Mouse (Mus musculus) lung, adult 18-20 months (tissue): ENCODE data around the gene Med16.

Experiments used
- DNase-seq, 2 experiments: peaks; one replicate each; pipeline ENCODE4 v3.0.0; 2022; ENCODE audit warnings: mixed read lengths in 2 of 2

Med16 gene

DNA sequence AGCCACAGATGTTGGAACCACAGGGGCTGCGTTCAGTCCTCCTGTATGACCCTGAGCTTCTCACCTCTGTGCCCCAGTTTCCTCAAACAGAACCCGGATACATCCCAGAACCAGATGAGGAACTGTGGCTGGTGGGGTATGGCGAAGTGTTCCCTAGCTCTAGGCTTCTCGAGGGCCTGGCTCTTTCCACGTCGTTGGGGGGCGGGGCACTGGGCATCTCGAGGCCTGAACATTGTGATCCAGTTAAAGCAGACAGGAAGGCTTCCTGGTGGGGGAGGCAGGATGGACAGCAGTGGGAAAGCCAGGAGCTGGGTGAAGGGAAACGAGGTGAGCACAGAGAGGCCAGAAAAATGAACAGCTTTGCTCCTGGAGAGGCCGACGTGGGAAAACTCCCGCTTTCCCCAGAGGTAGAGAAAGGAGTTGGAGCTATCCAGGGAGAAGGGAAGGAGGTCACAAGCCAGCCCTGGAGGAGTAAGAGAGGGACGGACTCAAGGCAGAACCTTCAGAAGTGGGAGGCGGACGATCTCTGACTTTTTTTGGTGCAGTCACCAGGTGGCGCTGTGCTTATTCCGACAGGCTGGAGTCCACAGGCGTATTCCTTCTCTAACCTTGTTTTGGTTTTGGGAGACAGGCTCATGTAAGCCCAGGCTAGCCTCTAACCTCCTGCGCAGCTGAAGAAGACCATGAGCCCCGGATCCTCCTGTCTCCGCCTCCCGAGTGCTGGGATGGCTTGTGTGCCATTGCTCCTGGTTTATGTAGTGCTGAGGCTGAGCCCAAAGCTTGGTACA is 25.2 kb downstream of the Med16 start:
- DNase-seq: peak; percentile 80 to 84

DNA sequence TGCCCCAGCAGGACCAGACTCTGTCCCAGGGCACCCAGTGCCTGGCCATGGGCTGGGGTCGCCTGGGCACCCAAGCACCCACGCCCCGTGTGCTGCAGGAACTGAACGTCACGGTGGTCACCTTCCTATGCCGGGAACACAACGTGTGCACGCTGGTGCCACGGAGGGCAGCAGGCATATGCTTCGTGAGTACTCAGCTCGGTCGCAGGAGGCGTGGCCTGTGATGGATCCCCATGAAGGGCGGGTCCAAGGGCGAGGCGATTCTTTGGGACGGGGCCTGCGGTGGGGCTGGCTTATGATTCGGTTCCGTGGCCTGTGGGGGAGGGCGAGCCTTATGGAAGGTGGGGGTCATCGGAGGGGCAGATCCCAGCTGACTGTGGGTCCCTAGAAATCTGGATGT is 26.7 kb downstream of the Med16 start:
- no peak for DNase-seq

- no peak for DNase-seq
These were observed 28.0 kb downstream of the Med16 start for GRCm38 (mm10) chr10:79880721-79881120.

GRCm38 (mm10) chr10:79879527-79879926 is 29.2 kb downstream of the Med16 start:
- DNase-seq: no peak

GRCm38 (mm10) chr10:79877757-79878156 is 31.0 kb downstream of the Med16 start:
- DNase-seq: peak; percentile 72 to 74

DNA sequence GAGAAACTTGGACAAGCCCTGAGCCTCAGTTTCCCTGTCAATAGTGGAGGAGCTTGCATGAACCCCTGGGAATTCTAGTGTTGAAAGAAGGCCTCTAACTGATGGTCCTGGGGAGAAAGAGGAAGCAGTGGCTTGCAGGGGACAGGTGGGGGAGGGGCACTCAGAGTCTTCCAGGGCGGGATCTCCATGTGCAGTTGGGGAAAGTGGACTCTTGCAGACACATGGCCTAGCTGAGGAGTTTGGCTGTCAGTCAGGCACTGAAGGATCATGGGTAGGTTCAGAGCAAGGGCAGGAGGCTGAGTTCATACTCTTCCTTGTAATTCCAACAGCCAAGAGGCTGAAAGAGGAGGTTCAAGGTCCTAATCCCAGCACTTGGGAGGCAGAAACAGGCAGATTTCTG is 31.5 kb downstream of the Med16 start:
- DNase-seq: no peak

GRCm38 (mm10) chr10:79874290-79874862 is 34.3 kb downstream of the Med16 start, which contains the start of the genes Prtn3 and Plppr3:
Gene Prtn3, plus strand, starts transcription at chr10:79874476.
Gene Plppr3, minus strand, starts transcription at chr10:79874634.
- DNase-seq: no peak

DNA sequence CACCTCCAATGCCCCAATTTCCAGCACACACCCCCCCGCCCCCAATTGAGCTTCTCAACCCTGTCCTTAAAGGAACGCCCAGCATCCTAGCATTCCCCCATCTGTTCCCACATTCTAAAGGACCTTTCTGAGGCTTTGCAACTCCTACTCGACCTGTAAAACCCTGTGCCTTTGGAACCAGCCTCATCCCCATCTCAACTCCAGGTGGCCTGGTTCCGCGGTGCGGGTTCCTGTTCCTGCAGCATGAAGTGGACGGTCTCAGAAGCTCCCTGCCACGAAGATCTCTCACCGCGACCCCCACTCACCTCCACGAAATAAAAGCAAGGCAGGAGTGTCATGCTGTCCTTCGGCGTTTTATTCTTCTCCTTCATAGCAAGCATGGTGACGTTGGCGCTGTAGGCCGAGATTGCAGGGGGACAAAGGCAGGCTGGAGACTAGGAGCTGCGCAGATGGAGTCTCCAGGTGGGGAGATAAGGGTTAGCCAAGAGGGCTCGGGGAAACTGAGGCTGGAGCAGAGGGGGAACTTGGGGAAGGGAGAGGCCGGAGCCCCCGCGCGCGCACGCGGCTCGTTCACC is 34.9 kb downstream of the Med16 start:
- no peak for DNase-seq

GRCm38 (mm10) chr10:79873313-79873712 is 35.4 kb downstream of the Med16 start:
- no peak for DNase-seq

DNA sequence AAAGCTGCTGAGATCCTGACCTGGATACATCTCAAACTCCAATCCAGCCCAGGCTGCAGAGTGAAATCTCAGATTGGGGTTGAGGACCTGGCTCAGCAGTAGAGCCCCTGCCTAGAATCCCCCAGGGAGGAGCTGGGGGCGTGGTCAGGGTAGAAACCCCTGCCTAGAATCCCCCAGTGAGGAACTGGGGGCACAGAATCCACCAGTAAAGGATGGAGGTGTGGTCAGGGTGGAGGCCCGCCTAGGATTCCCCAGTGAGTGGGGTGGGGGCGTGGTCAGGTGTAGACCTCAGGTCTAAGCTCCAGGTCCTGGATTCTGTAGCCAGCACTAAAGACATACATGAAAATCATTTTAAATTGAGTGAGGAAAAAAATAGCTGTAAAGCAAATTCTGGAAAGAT is 35.9 kb downstream of the Med16 start:
- DNase-seq: no peak

DNA sequence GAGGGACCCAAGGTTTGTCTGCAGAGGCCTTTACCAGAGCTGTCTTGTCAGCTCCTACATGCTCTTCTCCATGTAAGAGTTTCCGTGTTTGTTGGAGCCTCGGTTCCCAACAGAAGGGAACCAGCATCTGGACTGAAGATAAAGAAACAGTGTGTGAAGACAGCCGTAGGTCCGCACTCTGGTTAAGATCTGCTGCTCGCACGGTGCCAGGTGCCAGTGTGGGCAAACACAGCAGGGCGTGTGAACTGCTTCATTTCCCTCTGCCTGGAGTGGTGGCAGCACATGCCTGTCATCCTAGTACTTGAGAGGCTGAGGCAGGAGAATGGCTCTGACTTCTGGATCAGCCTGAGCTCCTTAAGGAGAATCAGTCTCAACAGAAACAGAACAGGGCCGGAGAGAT is 36.9 kb downstream of the Med16 start:
- DNase-seq: no peak

DNA sequence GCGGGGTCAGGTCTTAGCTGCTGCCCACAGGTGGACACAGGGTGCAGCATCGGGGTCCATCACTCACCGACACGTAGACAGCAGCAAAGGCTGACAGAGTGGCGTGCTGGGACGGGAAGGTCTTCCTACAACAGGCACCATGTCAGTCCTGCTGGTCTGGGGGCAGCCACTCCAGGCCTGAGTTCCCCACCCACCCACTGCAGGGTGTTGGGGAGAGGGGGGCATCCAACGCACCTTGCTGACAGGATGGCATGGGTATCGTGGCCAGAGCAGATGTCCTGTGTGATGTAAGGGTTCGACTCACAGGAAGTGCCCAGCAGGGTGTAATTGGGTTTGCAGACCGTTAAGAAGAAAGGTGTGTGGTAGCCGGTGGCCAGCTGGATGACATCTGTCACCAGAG is 42.1 kb downstream of the Med16 start:
- no peak for DNase-seq

DNA sequence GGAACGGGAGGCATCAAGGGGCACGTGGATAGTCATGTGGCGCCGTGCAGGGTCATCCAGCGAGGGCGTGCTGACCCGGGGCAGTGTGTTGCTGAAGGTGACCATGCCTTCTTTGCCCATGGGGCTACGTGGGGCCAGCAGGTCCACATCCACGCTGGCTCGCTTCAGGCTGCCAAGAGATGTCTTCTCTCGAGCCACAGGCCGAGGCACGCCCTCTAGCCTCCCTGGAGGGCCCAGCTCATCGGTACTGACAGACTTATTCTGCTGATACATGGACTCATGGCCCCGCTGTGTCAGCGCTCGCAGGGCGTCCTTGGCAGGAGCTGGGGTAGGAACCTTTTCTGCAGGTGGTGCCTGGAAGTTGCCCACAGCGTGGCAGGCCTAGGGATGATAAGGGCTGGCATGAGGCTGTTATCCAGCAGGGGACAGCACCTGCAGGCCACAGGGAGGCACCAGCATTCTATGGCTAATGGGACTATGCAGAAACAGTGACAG is 42.9 kb downstream of the Med16 start:
- no peak for DNase-seq

GRCm38 (mm10) chr10:79865189-79865601 is 43.5 kb downstream of the Med16 start:
- no peak for DNase-seq

DNA sequence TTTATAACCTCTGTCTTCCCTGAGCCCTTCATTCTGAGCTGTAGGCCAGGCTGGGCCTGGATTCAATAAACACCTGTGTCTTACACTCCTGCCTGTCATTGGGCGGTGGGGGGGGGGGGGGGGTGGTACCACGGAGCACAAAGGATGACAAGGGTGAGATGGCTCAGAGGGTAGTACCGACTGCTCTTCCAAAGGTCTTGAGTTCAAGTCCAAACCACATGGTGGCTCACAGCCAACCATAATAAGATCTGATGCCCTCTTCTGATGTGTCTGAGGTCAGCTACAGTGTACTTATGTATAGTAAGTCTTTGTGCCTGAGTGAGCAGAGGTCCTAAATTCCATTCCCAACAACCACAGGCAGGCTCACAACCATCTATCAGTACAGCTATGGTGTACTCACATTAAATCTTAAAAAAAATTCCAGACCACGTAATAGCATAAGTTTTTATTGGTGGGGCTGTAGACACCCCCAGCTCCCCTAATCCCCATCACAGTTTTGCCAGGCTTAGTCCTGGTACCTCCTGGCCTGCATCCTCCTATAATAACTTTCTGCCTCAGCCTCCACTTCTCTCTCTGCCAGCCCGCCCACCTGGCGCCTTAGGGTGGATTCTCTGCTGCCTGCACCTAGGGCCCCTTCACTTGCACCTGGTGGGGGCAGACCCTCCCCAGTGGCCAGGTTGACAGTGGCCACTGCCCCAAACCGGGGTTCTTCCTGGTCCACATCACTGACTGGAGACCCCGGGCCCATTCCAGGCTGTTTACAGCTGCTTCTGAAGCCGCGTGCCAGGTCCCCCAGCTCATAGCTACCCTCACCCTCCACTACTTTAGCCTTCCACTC is 44.2 kb downstream of the Med16 start:
- DNase-seq: no peak

DNA sequence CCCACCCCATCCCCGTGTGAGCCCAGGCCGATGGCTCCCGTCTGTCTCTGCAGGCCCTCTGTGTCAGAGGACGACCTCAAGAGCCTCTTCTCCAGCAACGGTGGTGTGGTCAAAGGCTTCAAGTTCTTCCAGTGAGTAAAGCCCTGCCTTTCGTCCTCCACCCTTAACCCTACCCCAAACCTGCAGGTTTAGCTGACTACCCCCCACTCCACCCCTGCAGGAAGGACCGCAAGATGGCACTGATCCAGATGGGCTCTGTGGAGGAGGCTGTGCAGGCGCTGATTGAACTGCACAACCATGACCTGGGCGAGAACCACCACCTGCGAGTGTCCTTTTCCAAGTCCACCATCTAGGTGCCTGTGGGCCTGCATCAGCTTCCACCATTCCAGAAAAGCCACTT is 45.8 kb downstream of the Med16 start:
- DNase-seq: no peak

DNA sequence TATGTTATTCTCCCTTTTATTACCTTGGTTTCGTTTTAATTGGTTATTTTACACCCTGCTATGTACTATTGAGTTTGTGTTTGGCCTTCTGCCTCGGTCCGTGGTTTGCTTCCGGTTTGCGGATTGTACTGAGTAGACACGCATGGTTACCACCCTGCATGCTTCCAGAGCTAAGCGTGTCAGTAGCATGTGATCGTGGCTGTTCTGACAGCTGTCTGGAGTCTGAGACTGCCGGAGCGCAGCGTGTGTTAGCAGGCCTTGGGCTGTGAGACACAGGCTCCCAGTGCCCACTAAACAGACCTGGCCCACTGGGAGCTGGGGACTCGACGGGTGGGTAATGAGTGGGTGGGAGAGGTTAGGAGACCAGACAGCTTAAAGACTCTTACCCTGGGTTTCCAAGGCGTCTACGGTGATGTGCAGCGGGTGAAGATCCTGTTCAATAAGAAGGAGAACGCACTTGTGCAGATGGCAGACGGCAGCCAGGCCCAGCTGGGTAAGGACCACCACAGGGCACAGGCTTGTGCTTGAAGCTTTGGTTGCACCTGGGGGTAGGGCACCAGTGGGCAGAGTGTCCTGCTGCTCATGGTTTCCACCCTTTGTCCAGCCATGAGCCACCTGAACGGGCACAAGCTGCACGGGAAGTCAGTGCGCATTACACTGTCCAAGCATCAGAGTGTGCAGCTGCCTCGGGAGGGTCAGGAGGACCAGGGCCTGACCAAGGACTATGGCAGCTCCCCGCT is 46.5 kb downstream of the Med16 start:
- no peak for DNase-seq

GRCm38 (mm10) chr10:79861230-79862048 is 47.3 kb downstream of the Med16 start:
- no peak for DNase-seq

GRCm38 (mm10) chr10:79860079-79860911 is 48.4 kb downstream of the Med16 start:
- DNase-seq: no peak

DNA sequence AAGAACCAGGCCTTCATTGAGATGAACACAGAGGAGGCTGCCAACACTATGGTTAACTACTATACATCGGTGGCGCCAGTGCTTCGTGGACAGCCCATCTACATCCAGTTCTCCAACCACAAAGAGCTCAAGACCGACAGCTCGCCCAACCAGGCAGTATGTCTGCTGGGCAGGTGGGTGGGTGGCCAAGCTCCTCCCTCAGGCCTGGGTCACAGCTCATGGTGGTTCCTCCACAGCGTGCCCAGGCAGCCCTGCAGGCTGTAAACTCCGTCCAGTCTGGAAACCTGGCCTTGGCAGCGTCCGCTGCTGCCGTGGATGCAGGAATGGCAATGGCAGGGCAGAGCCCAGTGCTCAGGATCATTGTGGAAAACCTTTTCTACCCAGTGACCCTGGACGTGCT is 49.6 kb downstream of the Med16 start:
- DNase-seq: no peak
